Mouse (Mus musculus) MEL (cell line): ENCODE results near the gene Cbarp. TPM values are rescaled to one million over a fixed set of nuclear protein-coding genes. Genes with fewer than 3 reads are reported as not detected.

ENCODE experiments used
- DNase-seq: peaks from one replicate; pipeline ENCODE4 v3.0.0; 2011; ENCODE audit warnings: low read depth, low spot score
- H3K27ac ChIP-seq: 2 replicates; pipeline ENCODE4 v1.5.1; 2012; ENCODE audit warnings: low read depth, mild to moderate bottlenecking, control low read depth, low read length, moderate library complexity; ENCODE audit not compliant: control insufficient read depth
- H3K27me3 ChIP-seq, 2 experiments: fragments of 150-350 bp in 1 of 2; sonication (generic) in 1 of 2; 2 replicates each; pipeline ENCODE4 v1.6.1; 2012; ENCODE audit warnings: low read length in 2 of 2, mild to moderate bottlenecking in 2 of 2, improper control_type of control experiment in 1 of 2, moderate library complexity in 1 of 2; ENCODE audit not compliant: insufficient read depth in 2 of 2, control insufficient read depth in 1 of 2
- H3K36me3 ChIP-seq, 2 experiments: 2 replicates each; pipeline ENCODE4 v1.6.1; 2012 to 2014; ENCODE audit warnings: low read length in 2 of 2, improper control_type of control experiment in 1 of 2, inconsistent platforms in 1 of 2, mild to moderate bottlenecking in 1 of 2; ENCODE audit not compliant: insufficient read depth in 2 of 2, control insufficient read depth in 1 of 2
- H3K4me1 ChIP-seq, 2 experiments: fragments of 150-350 bp in 1 of 2; sonication (generic) in 1 of 2; 2 replicates each; pipeline ENCODE4 v1.6.1; 2012; ENCODE audit warnings: low read length in 2 of 2, improper control_type of control experiment in 1 of 2, mild to moderate bottlenecking in 1 of 2; ENCODE audit not compliant: insufficient read depth in 2 of 2, control insufficient read depth in 1 of 2
- H3K4me3 ChIP-seq, 2 experiments: fragments of 150-350 bp in 1 of 2; sonication (generic) in 1 of 2; 2 replicates each; pipeline ENCODE4 v1.5.1; 2012; ENCODE audit warnings: low read depth in 2 of 2, low read length in 2 of 2, mild to moderate bottlenecking in 2 of 2, moderate library complexity in 2 of 2, control low read depth in 1 of 2, improper control_type of control experiment in 1 of 2; ENCODE audit not compliant: control insufficient read depth in 1 of 2, insufficient read depth in 1 of 2
- H3K79me2 ChIP-seq: 2 replicates; pipeline ENCODE4 v1.6.1; 2012; ENCODE audit warnings: mild to moderate bottlenecking, low read length, moderate library complexity; ENCODE audit not compliant: control insufficient read depth, poor library complexity, insufficient read depth
- H3K9ac ChIP-seq: 2 replicates; pipeline ENCODE4 v1.6.1; 2012; ENCODE audit warnings: low read depth, mild to moderate bottlenecking, control low read depth, low read length, moderate library complexity; ENCODE audit not compliant: control insufficient read depth, poor library complexity, severe bottlenecking
- H3K9me3 ChIP-seq: fragments of 150-350 bp; sonication (generic); replicated peaks from 2 replicates; pipeline ENCODE4 v1.6.1; 2012; ENCODE audit warnings: mild to moderate bottlenecking, low read length, improper control_type of control experiment, moderate library complexity; ENCODE audit not compliant: insufficient read depth
- BHLHE40 ChIP-seq: IDR thresholded peaks from 2 replicates; pipeline ENCODE4 v1.6.1; 2012; ENCODE audit warnings: low read depth, mild to moderate bottlenecking, inconsistent platforms, low read length, improper control_type of control experiment, borderline replicate concordance
- CHD1 ChIP-seq: IDR thresholded peaks from 2 replicates; pipeline ENCODE4 v1.6.1; 2012; ENCODE audit warnings: low read depth, mild to moderate bottlenecking, inconsistent platforms, low read length, improper control_type of control experiment
- CHD2 ChIP-seq: IDR thresholded peaks from 2 replicates; pipeline ENCODE4 v1.6.1; 2011; ENCODE audit warnings: low read length, improper control_type of control experiment
- CTCF ChIP-seq, 3 experiments: IDR thresholded peaks in 2 of 3; conservative IDR thresholded peaks in 1 of 3; 2 replicates each; pipeline ENCODE4 v1.5.1; 2011 to 2012; ENCODE audit warnings: low read length in 3 of 3, low read depth in 2 of 3, mild to moderate bottlenecking in 2 of 3, improper control_type of control experiment in 1 of 3, inconsistent platforms in 1 of 3, mixed read lengths in 1 of 3, moderate library complexity in 1 of 3; ENCODE audit not compliant: control insufficient read depth in 1 of 3, insufficient read depth in 1 of 3, poor library complexity in 1 of 3, severe bottlenecking in 1 of 3
- E2F4 ChIP-seq: IDR thresholded peaks from 2 replicates; pipeline ENCODE4 v1.6.1; 2011; ENCODE audit warnings: low read depth, low read length, improper control_type of control experiment, borderline replicate concordance
- ELF1 ChIP-seq: IDR thresholded peaks from 2 replicates; pipeline ENCODE4 v1.6.1; 2014; ENCODE audit warnings: low read depth, mild to moderate bottlenecking, inconsistent platforms, low read length, improper control_type of control experiment, moderate library complexity
- EP300 ChIP-seq, 2 experiments: IDR thresholded peaks; 2 replicates each; pipeline ENCODE4 v1.6.1; 2011; ENCODE audit warnings: improper control_type of control experiment in 2 of 2, low read length in 2 of 2, low read depth in 1 of 2, mild to moderate bottlenecking in 1 of 2
- HCFC1 ChIP-seq: IDR thresholded peaks from 2 replicates; pipeline ENCODE4 v1.6.1; 2012; ENCODE audit warnings: low read depth, mild to moderate bottlenecking, inconsistent platforms, low read length, improper control_type of control experiment, moderate library complexity
- KAT2A ChIP-seq: conservative IDR thresholded peaks from 2 replicates; pipeline ENCODE4 v1.6.1; 2012; ENCODE audit warnings: low read depth, low read length, improper control_type of control experiment, inconsistent platforms
- MAFK ChIP-seq: IDR thresholded peaks from 2 replicates; pipeline ENCODE4 v1.6.1; 2011; ENCODE audit warnings: low read depth, mild to moderate bottlenecking, low read length, improper control_type of control experiment, borderline replicate concordance
- MAZ ChIP-seq: IDR thresholded peaks from 2 replicates; pipeline ENCODE4 v1.6.1; 2012; ENCODE audit warnings: low read depth, mild to moderate bottlenecking, inconsistent platforms, low read length, improper control_type of control experiment
- MEF2A ChIP-seq: IDR thresholded peaks from 2 replicates; pipeline ENCODE4 v1.6.1; 2014; ENCODE audit warnings: low read depth, mild to moderate bottlenecking, inconsistent platforms, low read length, improper control_type of control experiment; ENCODE audit not compliant: poor library complexity, insufficient replicate concordance, severe bottlenecking; ENCODE audit errors: extremely low read depth
- MXI1 ChIP-seq: IDR thresholded peaks from 2 replicates; pipeline ENCODE4 v1.6.1; 2011; ENCODE audit warnings: mild to moderate bottlenecking, low read depth, low read length, improper control_type of control experiment
- MYB ChIP-seq: IDR thresholded peaks from 2 replicates; pipeline ENCODE4 v1.6.1; 2011; ENCODE audit warnings: mild to moderate bottlenecking, low read depth, low read length, improper control_type of control experiment
- NRF1 ChIP-seq: IDR thresholded peaks from 2 replicates; pipeline ENCODE4 v1.6.1; 2014; ENCODE audit warnings: low read depth, mild to moderate bottlenecking, inconsistent platforms, low read length, improper control_type of control experiment, moderate library complexity; ENCODE audit not compliant: poor library complexity, insufficient read depth, severe bottlenecking
- POLR2A ChIP-seq, 2 experiments: IDR thresholded peaks; 2 replicates each; pipeline ENCODE4 v1.6.1; 2011 to 2012; ENCODE audit warnings: low read length in 2 of 2, mild to moderate bottlenecking in 2 of 2, control low read depth in 1 of 2, improper control_type of control experiment in 1 of 2, low read depth in 1 of 2, moderate library complexity in 1 of 2; ENCODE audit not compliant: control insufficient read depth in 1 of 2, insufficient read depth in 1 of 2, poor library complexity in 1 of 2
- POLR2AphosphoS5 ChIP-seq: IDR thresholded peaks from 2 replicates; pipeline ENCODE4 v1.6.1; 2012; ENCODE audit warnings: low read depth, borderline replicate concordance, mild to moderate bottlenecking, inconsistent platforms, low read length, moderate library complexity, mixed read lengths
- RAD21 ChIP-seq: IDR thresholded peaks from 2 replicates; pipeline ENCODE4 v1.6.1; 2011; ENCODE audit warnings: mild to moderate bottlenecking, low read depth, low read length, improper control_type of control experiment
- SMC3 ChIP-seq: IDR thresholded peaks from 2 replicates; pipeline ENCODE4 v1.6.1; 2011; ENCODE audit warnings: low read depth, low read length, improper control_type of control experiment
- TBP ChIP-seq: IDR thresholded peaks from 2 replicates; pipeline ENCODE4 v1.8.0; 2011; ENCODE audit warnings: low read depth, low read length, improper control_type of control experiment
- TCF12 ChIP-seq: IDR thresholded peaks from 2 replicates; pipeline ENCODE4 v1.6.1; 2014; ENCODE audit warnings: low read depth, mild to moderate bottlenecking, inconsistent platforms, low read length, improper control_type of control experiment, moderate library complexity
- USF1 ChIP-seq: IDR thresholded peaks from 2 replicates; pipeline ENCODE4 v1.6.1; 2014; ENCODE audit warnings: low read depth, mild to moderate bottlenecking, inconsistent platforms, low read length, improper control_type of control experiment, moderate library complexity
- USF2 ChIP-seq, 2 experiments: IDR thresholded peaks; 2 replicates each; pipeline ENCODE4 v1.6.1; 2011 to 2012; ENCODE audit warnings: improper control_type of control experiment in 2 of 2, low read length in 2 of 2, borderline replicate concordance in 1 of 2, inconsistent platforms in 1 of 2, low read depth in 1 of 2, mild to moderate bottlenecking in 1 of 2; ENCODE audit not compliant: insufficient read depth in 1 of 2
- ZC3H11A ChIP-seq: IDR thresholded peaks from 2 replicates; pipeline ENCODE4 v1.6.1; 2012; ENCODE audit warnings: low read depth, mild to moderate bottlenecking, inconsistent platforms, low read length, improper control_type of control experiment
- ZMIZ1 ChIP-seq: IDR thresholded peaks from 2 replicates; pipeline ENCODE4 v1.6.1; 2012; ENCODE audit warnings: low read depth, mild to moderate bottlenecking, inconsistent platforms, low read length, improper control_type of control experiment, moderate library complexity
- ZNF384 ChIP-seq: IDR thresholded peaks from 2 replicates; pipeline ENCODE4 v1.6.1; 2012; ENCODE audit warnings: low read depth, mild to moderate bottlenecking, inconsistent platforms, low read length, improper control_type of control experiment
- polyA plus RNA-seq, 2 experiments: library from polyadenylated mRNA; stranded (reverse) in 1 of 2; unstranded in 1 of 2; fragments of >175 nt in 1 of 2; fragments of >200 nt in 1 of 2; gene quantifications; 2 replicates each; pipeline versions ENCODE4 v1.2.1 to v1.2.4; 2012; ENCODE audit warnings: low replicate concordance in 2 of 2, low read depth in 1 of 2; ENCODE audit not compliant: insufficient read length in 2 of 2, insufficient read depth in 1 of 2, missing spikeins in 1 of 2
- total RNA-seq: library from RNA; depleted of rRNA; stranded (reverse); fragments of 300-350 nt; gene quantifications from 2 replicates; pipeline ENCODE4 v1.2.3, GENCODE M21; 2012

Gene Cbarp
- total and polyA plus RNA-seq, 3 experiments = 6.8 to 19.3 TPM; not detected in 1

DNA sequence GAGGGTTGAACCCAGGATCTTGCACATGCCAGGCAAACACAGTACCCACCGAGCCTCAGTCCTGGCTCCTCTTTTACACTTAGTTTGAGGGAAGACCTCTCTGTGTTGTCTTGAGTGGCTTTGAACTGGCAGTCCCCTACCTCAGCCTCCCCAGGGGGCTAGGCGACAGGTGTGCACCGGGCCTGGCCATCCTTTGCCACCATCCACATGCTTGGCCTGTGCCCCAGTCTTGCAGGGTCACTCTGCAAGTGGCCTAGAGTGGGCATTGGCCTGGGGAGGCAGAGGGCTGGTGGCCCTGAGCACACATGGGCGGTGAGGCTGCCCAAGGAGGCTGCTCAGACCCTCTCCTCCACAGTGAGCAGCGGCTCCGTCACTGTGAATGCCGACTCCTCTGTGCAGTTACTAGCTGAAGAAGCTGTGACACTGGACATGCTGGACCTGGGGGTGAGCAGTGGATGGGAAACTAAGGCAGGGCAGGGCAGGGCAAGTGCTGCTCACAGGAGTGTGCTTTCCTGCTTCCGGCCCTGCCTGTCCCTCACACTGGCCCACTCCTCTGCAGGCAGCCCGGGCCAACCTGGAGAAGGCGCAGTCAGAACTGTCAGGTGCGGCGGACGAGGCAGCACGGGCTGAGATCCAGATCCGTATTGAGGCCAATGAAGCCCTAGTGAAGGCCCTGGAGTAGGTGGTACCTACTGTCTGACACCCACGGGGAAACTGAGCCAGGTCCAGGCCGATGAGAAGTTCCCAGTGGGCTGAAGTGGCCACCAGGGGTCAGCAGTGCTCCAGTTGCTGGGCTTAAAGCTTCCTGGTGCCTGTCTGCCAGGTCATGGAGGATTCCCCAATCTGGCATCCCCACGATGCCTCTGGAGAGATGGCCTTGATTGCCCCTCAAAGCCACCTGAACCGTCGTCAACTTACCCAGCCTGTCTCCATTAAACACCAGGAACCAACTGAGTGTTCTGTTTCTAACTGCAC lies 4.5 kb upstream of the Cbarp start:
- Histone ChIP-seq H3K9me3 (no peaks in the 10 kb centered on the region), H3K27ac (peak overlapping the region; percentile 30; the same call in 1 of the 2 replicates), H3K79me2 (peaks cover 28% of the 10 kb centered on the region), H3K36me3 (peaks cover 0 to 11% of the 10 kb centered on the region in 2 experiments; a peak in 2 of 4 replicates), H3K27me3 (no peaks in the 10 kb centered on the region), H3K9ac (no peak overlapping the region), H3K4me3 (no peak overlapping the region), H3K4me1 (peaks cover 0 to 37% of the 10 kb centered on the region in 2 experiments; a peak in 3 of 4 replicates)
- no peak for TF ChIP-seq POLR2AphosphoS5
- no peak for TF ChIP-seq TCF12
- no peak for TF ChIP-seq EP300 (IDR thresholded peaks at IDR 0.05; ENCODE audit: low read depth in 1 of 2, low read length in 2 of 2)
- no peak for TF ChIP-seq ZMIZ1
- no peak for TF ChIP-seq BHLHE40
- TF ChIP-seq RAD21 = peak; percentile 55
- no peak for TF ChIP-seq KAT2A
- peak; percentile 42 for TF ChIP-seq ZC3H11A
- no peak for TF ChIP-seq MAFK
- no peak for TF ChIP-seq TBP
- TF ChIP-seq CTCF (IDR thresholded peaks at IDR 0.05 in 2 of 3, conservative IDR thresholded peaks at IDR 0.05 in 1 of 3; ENCODE audit: control insufficient read depth in 1 of 3, insufficient read depth in 1 of 3, low read depth in 2 of 3, low read length in 3 of 3, poor library complexity in 1 of 3, severe bottlenecking in 1 of 3) = peak; percentile 74 to 85 (median 83)
- TF ChIP-seq MXI1 = no peak
- TF ChIP-seq ELF1 = 0 out of 2 replicates have a peak, but pooled peaks have one; percentile 26
- no peak; the same call in 1 of the 2 replicates for TF ChIP-seq MAZ
- TF ChIP-seq SMC3 = peak; percentile 71
- TF ChIP-seq USF1 = no peak
- peak; percentile 63 for DNase-seq

DNA sequence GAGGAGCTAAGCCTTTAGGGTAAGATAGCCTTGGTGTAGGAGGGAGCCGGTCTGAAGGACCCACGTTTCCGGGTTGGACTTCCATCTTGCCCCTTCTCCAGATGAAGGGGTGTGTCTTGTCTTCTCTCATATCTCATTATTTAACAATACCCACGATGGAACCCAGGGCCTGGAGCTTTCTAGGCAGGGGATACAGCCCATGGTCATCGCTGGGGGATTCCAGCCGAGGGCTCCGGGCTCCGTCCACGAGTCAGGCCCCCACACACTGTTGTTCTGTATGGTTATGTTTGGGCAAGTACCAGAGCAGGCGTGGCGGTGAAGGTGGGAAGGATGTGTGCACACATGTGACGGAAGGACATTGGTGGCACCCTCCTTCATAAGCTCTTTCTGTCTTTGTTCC lies 3.5 kb upstream of the Cbarp start:
- no peaks in the 10 kb centered on the region for H3K9me3 ChIP-seq
- H3K36me3 ChIP-seq = peaks cover 0 to 16% of the 10 kb centered on the region in 2 experiments; a peak in 2 of 4 replicates
- H3K27me3 ChIP-seq = no peaks in the 10 kb centered on the region
- H3K27ac ChIP-seq = no peak overlapping the region
- DNase-seq = no peak
- no peak overlapping the region for H3K9ac ChIP-seq
- H3K4me3 ChIP-seq = no peak overlapping the region
- peaks cover 23% of the 10 kb centered on the region for H3K79me2 ChIP-seq
- peaks cover 0 to 45% of the 10 kb centered on the region in 2 experiments; a peak in 3 of 4 replicates for H3K4me1 ChIP-seq
- TF ChIP-seq POLR2AphosphoS5 (no peak), E2F4 (no peak), ZNF384 (no peak), KAT2A (no peak), USF2 (IDR thresholded peaks at IDR 0.05; ENCODE audit: borderline replicate concordance in 1 of 2, insufficient read depth in 1 of 2, low read depth in 1 of 2, low read length in 2 of 2) (no peak), MEF2A (no peak), CHD2 (no peak), USF1 (no peak), NRF1 (no peak), ZMIZ1 (no peak), ELF1 (no peak), HCFC1 (no peak), RAD21 (no peak), MAFK (no peak), MYB (no peak), ZC3H11A (no peak), CHD1 (no peak), POLR2A (IDR thresholded peaks at IDR 0.05; ENCODE audit: control insufficient read depth in 1 of 2, insufficient read depth in 1 of 2, low read depth in 1 of 2, low read length in 2 of 2, poor library complexity in 1 of 2) (no peak)
- TF ChIP-seq, all 39 proteins: peak for 0
